Mouse (Mus musculus) monocyte, adult 2 months (primary cell): Measurements from ENCODE around the gene Ccdc106.
A peak's percentile ranks its signal among the peaks of the same experiment; 100 is the strongest.
"Not testable (repeated sequence)": the region's sequence is repeated elsewhere in the genome, so short reads cannot be mapped to it uniquely, and the experiment has no call there.

Source experiments
- DNase-seq, 2 experiments: peaks; one replicate each; pipeline ENCODE4 v3.0.0; 2022; ENCODE audit warnings: low spot score in 2 of 2, low read depth in 1 of 2

Gene Ccdc106

GRCm38 (mm10) chr7:5015118-5016001 is 5.0 kb upstream of the Ccdc106 start, which contains the start of gene Gm44973:
Gene Gm44973, plus strand, starts transcription at chr7:5015496.
- peak; percentile 56 to 81 for DNase-seq

DNA sequence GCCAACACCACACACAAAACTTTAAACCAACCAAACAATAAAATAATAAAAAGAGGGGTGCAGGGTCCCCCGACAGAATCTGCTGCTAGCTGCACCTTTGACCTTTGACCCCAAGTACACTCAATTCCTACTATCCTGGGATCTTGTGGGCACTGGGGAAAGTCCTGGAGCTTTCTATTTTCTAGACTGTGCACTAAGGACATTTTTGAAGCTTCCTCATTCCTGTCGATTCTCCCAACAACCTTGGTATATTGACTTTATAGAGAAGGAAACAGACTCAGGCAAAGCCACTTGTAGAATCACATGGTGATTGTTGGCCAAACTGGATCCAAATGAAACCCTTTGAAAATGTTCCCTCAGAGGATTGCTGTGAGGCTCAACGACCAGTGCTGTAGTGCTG is 4.3 kb upstream of the Ccdc106 start:
- no peak for DNase-seq

- no peak for DNase-seq
Measured at GRCm38 (mm10) chr7:5016920-5017319, 3.4 kb upstream of the Ccdc106 start.

- no peak for DNase-seq
Measured at GRCm38 (mm10) chr7:5017352-5017751, 3.0 kb upstream of the Ccdc106 start.

GRCm38 (mm10) chr7:5017931-5018330 is 2.4 kb upstream of the Ccdc106 start:
- no peak for DNase-seq

DNA sequence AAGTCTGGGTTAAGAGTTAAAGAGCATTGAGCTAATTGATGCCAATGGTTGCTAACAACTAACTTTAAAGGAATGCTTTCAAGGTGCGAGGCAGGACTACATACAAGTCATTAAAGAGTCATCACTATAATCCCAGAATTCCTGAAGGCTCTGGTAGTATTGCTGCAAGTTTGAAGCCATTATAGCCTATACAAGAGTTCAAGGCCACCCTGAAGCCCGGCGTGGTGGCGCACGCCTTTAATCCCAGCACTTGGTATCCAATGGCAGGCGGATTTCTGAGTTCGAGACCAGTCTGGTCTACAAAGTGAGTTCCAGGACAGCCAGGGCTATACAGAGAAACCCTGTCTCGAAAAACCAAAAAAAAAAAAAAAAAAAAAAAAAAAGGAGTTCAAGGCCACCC is 777 bp upstream of the Ccdc106 start:
- not testable (repeated sequence) for DNase-seq

DNA sequence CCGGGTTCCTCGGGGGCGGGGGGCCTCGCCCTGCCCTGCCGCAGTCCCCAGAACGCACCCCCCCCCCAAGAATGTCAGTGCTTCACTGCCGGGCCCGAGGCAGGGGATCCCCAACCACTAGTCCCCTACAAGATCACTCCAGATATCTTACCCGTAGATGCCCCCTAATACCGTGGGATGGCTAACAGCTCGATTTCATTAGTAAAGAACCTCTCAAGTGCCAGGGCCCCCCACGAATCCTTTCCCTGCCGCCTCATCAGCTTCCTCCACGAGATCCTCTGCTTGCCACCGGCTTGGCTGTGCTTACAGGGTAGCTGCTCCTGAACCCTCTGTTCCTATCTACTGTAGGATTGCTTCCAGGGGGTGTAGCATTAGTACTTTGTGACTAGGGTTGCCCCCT is 332 bp downstream of the Ccdc106 start:
- peak in 1 of 2 experiments; percentile 10 for DNase-seq

DNA sequence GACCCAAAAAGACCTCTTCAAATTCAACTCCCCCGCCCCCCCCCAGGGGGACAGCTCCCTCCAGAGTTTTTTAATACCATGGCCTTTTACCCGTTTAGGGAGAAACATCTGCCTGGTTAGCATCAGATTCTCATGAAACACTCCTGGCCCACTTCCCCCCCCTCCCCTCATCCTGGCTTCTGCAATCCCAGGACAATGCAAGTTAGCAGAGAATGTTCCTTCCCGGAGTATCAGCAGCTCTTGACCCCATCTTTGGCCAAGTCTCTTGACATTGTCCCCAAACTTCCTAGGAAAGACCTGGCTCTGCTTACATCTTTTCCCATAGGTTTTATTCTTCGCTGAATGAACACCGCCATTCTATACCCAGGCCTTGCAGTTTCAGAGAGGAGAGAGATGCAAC is 844 bp downstream of the Ccdc106 start:
- DNase-seq = no peak

- no peak for DNase-seq
Measured at GRCm38 (mm10) chr7:5029543-5029942, 9.2 kb downstream of the Ccdc106 start.

DNA sequence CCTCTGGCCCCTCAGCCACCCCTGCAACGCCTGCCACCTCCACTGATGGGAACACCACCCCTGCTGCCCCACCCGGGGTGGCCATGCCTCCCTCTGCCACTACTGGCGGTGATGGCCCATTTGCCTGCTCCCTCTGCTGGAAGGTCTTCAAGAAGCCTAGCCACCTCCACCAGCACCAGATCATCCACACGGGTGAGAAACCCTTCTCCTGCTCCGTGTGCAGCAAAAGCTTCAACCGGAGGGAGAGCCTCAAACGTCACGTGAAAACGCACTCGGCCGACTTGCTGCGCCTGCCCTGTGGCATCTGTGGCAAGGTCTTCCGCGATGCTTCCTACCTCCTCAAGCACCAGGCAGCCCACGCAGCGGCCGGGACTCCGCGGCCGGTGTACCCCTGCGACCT is 9.6 kb downstream of the Ccdc106 start:
- DNase-seq = no peak

DNA sequence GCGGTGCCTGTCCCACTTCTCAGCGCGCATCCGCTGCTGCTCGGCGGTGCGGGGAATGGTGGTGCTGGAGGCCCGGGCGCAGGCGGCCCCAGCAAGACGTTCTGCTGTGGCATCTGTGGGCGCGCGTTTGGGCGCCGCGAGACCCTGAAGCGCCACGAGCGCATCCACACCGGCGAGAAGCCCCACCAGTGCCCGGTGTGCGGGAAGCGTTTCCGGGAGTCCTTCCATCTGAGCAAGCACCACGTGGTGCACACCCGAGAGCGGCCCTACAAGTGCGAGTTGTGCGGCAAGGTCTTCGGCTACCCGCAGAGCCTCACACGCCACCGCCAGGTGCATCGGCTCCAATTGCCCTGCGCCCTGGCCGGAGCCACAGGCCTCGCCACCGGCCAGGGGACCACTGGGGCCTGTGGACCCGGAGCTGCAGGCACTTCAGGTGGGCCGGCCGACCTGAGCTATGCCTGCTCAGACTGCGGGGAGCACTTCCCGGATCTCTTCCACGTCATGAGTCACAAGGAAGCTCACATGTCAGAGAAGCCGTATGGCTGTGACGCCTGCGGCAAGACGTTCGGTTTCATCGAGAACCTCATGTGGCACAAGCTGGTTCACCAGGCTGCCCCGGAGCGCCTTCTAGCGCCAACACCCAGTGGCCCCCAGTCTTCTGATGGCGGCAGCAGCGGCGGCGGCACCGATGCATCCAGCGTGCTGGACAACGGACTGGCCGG is 10.4 kb downstream of the Ccdc106 start:
- no peak for DNase-seq

DNA sequence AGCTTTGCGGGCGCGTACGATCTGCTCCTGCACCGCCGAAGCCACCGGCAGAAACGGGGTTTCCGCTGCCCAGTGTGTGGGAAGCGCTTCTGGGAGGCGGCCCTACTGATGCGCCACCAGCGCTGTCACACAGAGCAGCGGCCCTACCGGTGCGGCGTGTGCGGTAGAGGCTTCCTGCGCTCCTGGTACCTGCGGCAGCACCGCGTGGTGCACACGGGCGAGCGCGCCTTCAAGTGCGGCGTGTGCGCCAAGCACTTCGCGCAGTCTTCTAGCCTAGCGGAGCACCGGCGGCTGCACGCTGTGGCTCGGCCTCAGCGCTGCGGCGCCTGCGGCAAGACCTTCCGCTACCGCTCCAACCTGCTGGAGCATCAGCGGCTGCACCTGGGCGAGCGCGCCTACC is 11.1 kb downstream of the Ccdc106 start:
- no peak for DNase-seq

DNA sequence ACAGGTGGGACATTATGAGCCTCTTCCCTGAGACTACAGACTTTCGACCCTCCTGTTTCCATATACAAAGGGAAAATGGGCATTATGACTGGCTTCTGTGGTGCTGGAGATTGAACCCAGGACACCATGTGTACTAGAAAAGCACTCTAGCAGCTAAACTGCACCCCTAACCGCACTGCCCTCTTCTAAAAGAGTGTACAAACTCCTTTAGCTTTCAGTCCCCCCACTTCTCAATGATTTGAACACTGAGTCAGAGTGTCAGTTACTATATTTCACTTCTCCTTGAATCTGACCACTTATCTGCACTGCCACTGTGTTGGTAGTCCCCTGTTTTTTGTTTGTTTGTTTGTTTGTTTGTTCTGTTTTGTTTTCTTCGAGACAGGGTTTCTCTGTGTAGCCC is 13.5 kb downstream of the Ccdc106 start, which contains the start of gene 4632433K11Rik:
Gene 4632433K11Rik, plus strand, starts transcription at position 301 of the 400 bp plus-strand sequence.
- no peak for DNase-seq

DNA sequence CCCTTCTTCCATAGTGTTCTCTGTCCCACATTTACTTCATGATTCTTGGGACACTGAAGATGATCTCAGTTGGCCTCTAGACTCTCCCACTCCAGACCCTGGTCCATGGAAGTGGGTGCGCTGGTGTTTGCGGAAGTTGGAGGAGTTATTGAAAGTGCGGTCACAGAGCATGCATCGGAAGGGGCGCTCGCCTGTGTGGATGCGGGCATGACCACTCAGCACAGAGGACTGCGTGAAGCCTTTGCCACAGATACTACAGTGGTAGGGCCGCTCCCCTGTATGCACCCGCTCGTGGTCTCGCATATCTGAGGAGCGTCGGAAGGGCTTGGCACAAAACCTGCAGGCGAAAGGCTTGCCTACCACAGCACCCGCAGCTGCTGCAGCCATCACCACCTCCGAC is 15.3 kb downstream of the Ccdc106 start:
- no peak for DNase-seq

GRCm38 (mm10) chr7:5036136-5036535 is 15.8 kb downstream of the Ccdc106 start:
- no peak for DNase-seq

GRCm38 (mm10) chr7:5037026-5037425 is 16.7 kb downstream of the Ccdc106 start:
- no peak for DNase-seq

DNA sequence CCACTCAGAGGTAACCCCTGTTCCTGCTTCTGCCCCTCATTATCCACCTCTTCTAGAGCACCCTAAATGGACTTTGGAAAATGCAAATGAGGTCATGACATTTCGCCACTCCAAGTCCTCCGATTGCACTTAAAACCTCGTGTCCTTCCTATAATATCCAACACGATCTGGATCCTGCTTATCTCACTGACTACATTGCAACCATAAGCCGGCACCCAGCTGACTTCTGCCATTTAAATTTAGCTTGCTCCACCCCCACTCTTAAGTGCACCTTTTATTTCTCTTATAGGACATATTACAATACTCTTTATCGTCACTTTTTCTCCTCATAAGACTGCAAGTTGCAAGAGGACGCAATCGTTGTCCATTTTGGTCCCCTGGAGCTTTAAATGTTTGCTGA is 17.1 kb downstream of the Ccdc106 start:
- no peak for DNase-seq

DNA sequence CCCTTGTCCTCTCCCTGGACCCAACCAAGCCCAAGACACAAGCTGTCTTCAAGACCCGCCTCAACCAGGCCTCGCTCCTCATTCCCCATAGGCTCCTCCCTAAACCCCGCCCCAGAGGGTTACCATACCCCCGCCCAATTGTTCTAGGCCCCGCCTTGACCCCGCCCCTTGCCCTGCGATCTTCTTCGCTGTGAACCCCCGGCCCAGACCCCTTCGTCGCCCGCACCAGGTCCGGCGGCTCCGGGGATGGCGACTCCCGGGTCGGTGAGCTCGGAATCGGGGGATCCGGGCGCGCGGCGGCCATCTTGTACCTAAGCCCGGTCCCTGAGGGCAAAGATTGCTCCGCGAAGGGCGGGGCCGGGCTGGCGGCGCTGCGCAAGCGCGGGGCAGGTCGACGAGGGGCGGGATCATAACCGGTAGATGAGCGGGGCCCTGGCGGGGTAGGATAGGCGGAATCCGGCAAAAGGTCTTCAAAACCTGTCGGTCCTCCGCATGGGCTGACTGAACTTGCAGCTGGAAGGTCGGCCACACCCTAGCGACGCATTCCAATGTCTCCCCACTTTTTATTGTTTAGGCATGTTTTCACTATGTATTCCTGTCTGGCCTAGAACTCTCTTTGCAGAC is 17.9 kb downstream of the Ccdc106 start, which contains the start of gene Zfp784:
Gene Zfp784, minus strand, starts transcription at position 338 of the 624 bp plus-strand sequence.
- DNase-seq = peak; percentile 76 to 91

- DNase-seq = no peak
Measured at GRCm38 (mm10) chr7:5038940-5039339, 18.6 kb downstream of the Ccdc106 start.

DNA sequence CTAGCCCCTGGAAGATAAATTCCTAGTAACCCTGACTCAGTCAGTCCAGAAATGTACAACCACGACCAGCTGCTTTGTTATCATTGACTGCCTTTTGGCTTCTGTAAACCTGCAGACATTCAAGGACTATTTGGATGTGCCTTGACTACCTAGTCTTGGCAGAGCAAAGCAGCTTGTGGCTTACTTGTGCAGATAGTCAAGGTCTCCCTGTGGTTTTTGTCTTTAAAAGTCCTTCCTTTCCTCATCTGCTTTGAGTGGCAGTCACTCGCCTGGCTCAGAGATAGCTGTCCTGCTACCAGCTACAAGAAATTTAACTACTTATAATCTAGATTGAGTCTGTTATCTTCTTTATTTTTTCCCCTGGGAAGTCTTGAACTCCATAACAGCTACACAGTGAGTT is 24.6 kb downstream of the Ccdc106 start:
- no peak for DNase-seq

DNA sequence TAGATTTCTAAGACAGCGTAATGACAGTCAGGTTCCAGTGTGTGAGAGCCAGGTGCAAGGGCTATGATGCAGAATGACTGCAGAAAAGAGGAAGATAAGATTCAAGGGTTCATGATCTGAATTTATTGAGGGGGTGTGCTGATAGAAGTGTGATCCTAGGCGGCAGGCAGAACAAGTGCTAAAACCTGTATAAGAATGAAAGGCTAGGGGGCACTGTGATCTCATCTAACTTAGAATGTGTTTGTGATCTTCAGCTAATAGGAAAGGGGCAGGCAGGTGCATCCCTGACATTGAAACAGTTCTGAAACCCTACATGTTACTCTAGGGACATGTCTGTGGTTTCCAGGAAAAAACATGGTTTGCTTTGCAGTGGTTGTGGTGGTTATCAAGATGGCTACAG is 25.8 kb downstream of the Ccdc106 start:
- no peak for DNase-seq

DNA sequence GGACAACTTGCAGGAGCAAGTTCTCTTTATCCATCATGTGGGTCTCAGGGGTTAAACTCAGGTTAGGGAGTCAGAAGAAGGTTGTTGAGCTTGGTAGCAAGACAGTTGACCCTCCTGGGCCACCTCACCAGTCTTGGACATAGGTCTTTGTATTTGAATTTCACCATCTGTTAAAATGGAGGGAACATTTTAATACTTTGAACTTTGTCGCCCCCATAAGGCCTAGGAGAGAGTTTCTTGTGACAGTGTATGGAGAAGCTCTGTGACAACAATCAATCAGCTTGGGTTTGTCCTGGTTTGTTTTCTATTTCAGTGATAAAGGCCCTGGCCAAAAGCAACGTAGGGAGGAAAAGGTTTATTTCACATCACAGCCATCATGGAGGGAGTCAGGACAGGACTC is 27.0 kb downstream of the Ccdc106 start:
- no peak for DNase-seq
